Mouse (Mus musculus) forebrain, embryonic 14.5 days (tissue): Measurements from ENCODE around the gene Tmem108. TPM values are rescaled to one million over a fixed set of nuclear protein-coding genes. Genes with fewer than 3 reads are reported as not detected.

ENCODE experiments used
- ATAC-seq: fragments of 200-750 bp; cut with Nextera tagmentation; 2 replicates; pipeline ENCODE4 v1.8.0; 2017; ENCODE audit warnings: mild to moderate bottlenecking, moderate library complexity
- DNase-seq: peaks from one replicate; pipeline ENCODE4 v3.0.0-alpha.2; 2015; ENCODE audit warnings: low spot score
- H3K27ac ChIP-seq: fragments of 300-500 bp; sonication (generic); 2 replicates; pipeline ENCODE4 v1.5.1; 2014; ENCODE audit warnings: low read depth, mild to moderate bottlenecking, control low read depth, low read length, moderate library complexity
- H3K27me3 ChIP-seq: fragments of 300-500 bp; sonication (generic); replicated peaks from 2 replicates; pipeline ENCODE4 v1.6.1; 2014; ENCODE audit warnings: low read length, control low read depth, mixed read lengths; ENCODE audit not compliant: control insufficient read depth, insufficient read depth
- H3K36me3 ChIP-seq: fragments of 300-500 bp; sonication (generic); 2 replicates; pipeline ENCODE4 v1.6.1; 2014; ENCODE audit warnings: low read length, control low read depth; ENCODE audit not compliant: control insufficient read depth, insufficient read depth
- H3K4me1 ChIP-seq: fragments of 300-500 bp; sonication (generic); 2 replicates; pipeline ENCODE4 v1.6.1; 2014; ENCODE audit warnings: antibody characterized with exemption, low read length, control low read depth; ENCODE audit not compliant: control insufficient read depth, insufficient read depth
- H3K4me2 ChIP-seq: fragments of 300-500 bp; sonication (generic); 2 replicates; pipeline ENCODE4 v1.6.1; 2014; ENCODE audit warnings: mild to moderate bottlenecking, control low read depth, low read length
- H3K4me3 ChIP-seq: fragments of 300-500 bp; sonication (generic); 2 replicates; pipeline ENCODE4 v1.5.1; 2014; ENCODE audit warnings: low read depth, low read length, control low read depth
- H3K9ac ChIP-seq: fragments of 300-500 bp; sonication (generic); 2 replicates; pipeline ENCODE4 v1.6.1; 2014; ENCODE audit warnings: mild to moderate bottlenecking, low read length, control low read depth, moderate library complexity
- H3K9me3 ChIP-seq: fragments of 300-500 bp; sonication (generic); replicated peaks from 2 replicates; pipeline ENCODE4 v1.6.1; 2016; ENCODE audit warnings: low read length, control low read depth, mixed read lengths; ENCODE audit not compliant: control insufficient read depth
- WGBS: fragments of 180-500 bp; shearing (Covaris S2); extraction: QIAGEN DNeasy Blood & Tissue Kit; methylation state at CpG from one replicate; pipeline ENCODE4 v1.1.7; 2014; 5-methylcytosine and 5-hydroxymethylcytosine counted together
- polyA plus RNA-seq: library from polyadenylated mRNA; unstranded; fragments of >200 nt; fragmentation: Nextera tagmentation; extraction: Ambion mirVana; gene quantifications from 2 replicates; pipeline ENCODE4 v1.2.1, GENCODE M21; 2014

Tmem108 gene
- polyA plus RNA-seq, 1 experiment from 2014 or later, result 41.5 TPM

DNA sequence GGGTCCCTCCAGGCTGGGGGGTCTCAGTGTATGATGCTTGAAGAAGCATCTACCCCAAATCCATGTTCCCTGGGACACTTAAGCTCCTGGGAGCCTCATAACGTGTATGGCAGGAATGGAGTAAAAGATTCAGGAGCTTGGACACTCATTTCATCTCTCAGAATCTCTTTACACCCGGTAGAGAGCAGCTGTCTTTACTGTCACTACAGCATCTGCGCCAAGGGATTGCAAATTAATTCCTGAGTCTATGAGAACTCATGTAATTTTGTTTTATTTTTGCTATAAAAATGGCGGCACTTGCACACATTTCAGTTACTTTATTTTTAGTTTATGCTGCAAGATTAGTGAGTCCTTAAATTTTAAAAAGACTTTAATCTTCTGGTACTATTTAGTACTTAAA is 22.6 kb downstream of the Tmem108 start:
- no peaks in the 10 kb centered on the region for H3K9me3 ChIP-seq
- 81% methylated on average over 4 of the region's 4 CpGs for WGBS
- ATAC-seq (no peak), DNase-seq (no peak)
- H3K4me1 ChIP-seq, result peaks cover 4% of the 10 kb centered on the region; the same call in 1 of the 2 replicates
- H3K36me3 ChIP-seq, result no peaks in the 10 kb centered on the region
- H3K27ac ChIP-seq, result no peak overlapping the region; the same call in 1 of the 2 replicates
- H3K27me3 ChIP-seq, result no peaks in the 10 kb centered on the region
- no peak overlapping the region for H3K9ac ChIP-seq
- H3K4me3 ChIP-seq, result no peak overlapping the region
- H3K4me2 ChIP-seq, result no peak overlapping the region

DNA sequence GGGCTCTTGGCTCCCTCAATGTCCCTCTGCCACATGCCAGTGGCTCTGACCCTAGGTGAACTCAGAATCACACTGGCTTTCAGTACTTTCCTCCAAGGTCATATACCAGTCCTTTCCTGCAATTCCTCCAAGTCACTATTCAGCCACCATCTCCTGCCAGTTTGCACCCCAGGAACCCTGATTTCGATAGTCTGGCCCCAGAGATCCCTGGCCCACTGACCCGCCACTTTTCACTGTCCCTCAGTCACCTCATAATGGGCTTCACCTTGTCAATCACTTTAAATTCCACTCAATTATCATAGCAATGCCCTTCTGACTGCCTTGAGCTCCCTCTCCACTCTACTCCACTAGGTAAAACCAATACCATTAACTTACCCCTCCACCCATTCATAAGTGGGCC is 31.9 kb downstream of the Tmem108 start:
- Histone ChIP-seq H3K27me3 (no peaks in the 10 kb centered on the region), H3K4me3 (no peak overlapping the region), H3K4me1 (no peaks in the 10 kb centered on the region), H3K27ac (no peak overlapping the region), H3K36me3 (no peaks in the 10 kb centered on the region), H3K9me3 (no peaks in the 10 kb centered on the region), H3K9ac (no peak overlapping the region), H3K4me2 (no peak overlapping the region)
- 74% methylated on average over 2 of the region's 2 CpGs for WGBS
- DNase-seq (no peak), ATAC-seq (no peak)

DNA sequence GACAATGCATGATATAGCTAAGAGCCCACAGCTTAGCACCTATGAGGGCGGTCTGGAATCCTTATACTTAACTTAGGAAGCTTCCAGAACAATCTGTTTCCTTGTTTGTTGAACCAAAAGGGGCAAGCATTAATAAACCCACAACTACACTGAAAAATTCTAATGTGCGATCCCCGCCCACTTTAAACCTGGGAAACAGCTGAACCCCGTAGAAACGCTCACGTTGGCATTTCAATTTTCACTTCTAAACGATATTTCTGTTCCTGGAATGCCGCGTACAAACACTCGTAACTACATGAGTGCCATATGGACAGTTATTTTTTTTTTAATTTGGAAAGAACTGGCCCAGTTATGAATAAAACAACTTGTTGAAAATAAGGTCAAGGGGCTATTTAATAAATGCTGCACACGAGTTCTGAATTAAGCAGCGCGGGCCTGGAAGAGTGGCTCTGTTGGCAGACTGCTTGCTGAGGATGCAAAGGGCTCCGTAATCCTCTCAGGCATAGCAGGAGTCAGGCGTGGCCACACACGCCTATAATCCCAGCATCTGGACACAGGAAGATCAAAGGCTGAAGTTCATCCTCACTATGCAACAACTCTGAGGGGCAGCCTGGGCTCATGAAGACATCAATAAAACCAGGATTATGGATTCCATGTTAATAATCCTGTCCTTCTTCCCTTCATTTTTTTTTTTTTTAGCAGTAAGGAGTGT is 34.7 kb downstream of the Tmem108 start:
- no peaks in the 10 kb centered on the region for H3K27me3 ChIP-seq
- DNase-seq (peak; percentile 9), ATAC-seq (no peak)
- H3K36me3 ChIP-seq, result no peaks in the 10 kb centered on the region
- no peak overlapping the region for H3K4me3 ChIP-seq
- 78% methylated on average over 16 of the region's 16 CpGs for WGBS
- H3K4me2 ChIP-seq, result no peak overlapping the region
- peak overlapping the region; percentile 39; the same call in 1 of the 2 replicates for H3K27ac ChIP-seq
- no peaks in the 10 kb centered on the region for H3K4me1 ChIP-seq
- no peak overlapping the region for H3K9ac ChIP-seq
- no peaks in the 10 kb centered on the region for H3K9me3 ChIP-seq

GRCm38 (mm10) chr9:103725497-103725896 is 36.1 kb downstream of the Tmem108 start:
- H3K4me2 ChIP-seq, result no peak overlapping the region
- no peaks in the 10 kb centered on the region for H3K36me3 ChIP-seq
- H3K9ac ChIP-seq, result no peak overlapping the region
- no peaks in the 10 kb centered on the region for H3K27me3 ChIP-seq
- 90% methylated on average over 7 of the region's 7 CpGs for WGBS
- DNase-seq (no peak), ATAC-seq (no peak)
- no peak overlapping the region for H3K4me3 ChIP-seq
- no peaks in the 10 kb centered on the region for H3K9me3 ChIP-seq
- no peaks in the 10 kb centered on the region for H3K4me1 ChIP-seq
- H3K27ac ChIP-seq, result no peak overlapping the region

- no peaks in the 10 kb centered on the region for H3K27me3 ChIP-seq
- no peak overlapping the region for H3K4me3 ChIP-seq
- WGBS, result 79% methylated on average over 3 of the region's 3 CpGs
- no peak overlapping the region for H3K4me2 ChIP-seq
- no peaks in the 10 kb centered on the region for H3K36me3 ChIP-seq
- no peak overlapping the region for H3K9ac ChIP-seq
- no peak for ATAC-seq
- no peaks in the 10 kb centered on the region for H3K4me1 ChIP-seq
- no peaks in the 10 kb centered on the region for H3K9me3 ChIP-seq
- no peak overlapping the region for H3K27ac ChIP-seq
- no peak for DNase-seq
These were observed 40.2 kb downstream of the Tmem108 start for GRCm38 (mm10) chr9:103721486-103721885.

DNA sequence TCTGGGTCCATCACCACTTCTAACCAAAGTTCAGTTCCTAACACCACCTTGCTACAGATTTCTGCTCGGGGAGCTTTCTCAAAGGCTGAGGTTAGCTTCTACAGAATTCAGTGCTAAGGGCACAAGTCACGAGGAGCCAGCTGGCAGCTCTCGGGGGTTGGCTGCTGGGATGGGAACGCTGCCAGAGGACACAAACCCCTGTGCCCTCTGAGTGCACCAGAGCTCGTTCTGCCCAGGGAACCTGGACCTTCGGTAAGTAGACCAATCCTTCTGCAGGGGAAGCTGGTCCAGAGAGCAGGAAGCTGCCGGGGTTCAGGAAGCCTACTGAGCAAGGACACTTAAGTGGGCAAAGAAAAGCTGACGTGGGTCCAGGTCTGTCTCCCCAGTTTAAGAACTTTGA is 40.6 kb downstream of the Tmem108 start:
- DNase-seq (no peak), ATAC-seq (no peak)
- Histone ChIP-seq H3K27ac (no peak overlapping the region), H3K4me1 (no peaks in the 10 kb centered on the region), H3K27me3 (no peaks in the 10 kb centered on the region), H3K36me3 (no peaks in the 10 kb centered on the region), H3K9me3 (no peaks in the 10 kb centered on the region), H3K4me3 (no peak overlapping the region), H3K9ac (no peak overlapping the region), H3K4me2 (no peak overlapping the region)
- WGBS, result 85% methylated on average over 8 of the region's 8 CpGs

GRCm38 (mm10) chr9:103720021-103720420 is 41.6 kb downstream of the Tmem108 start:
- Histone ChIP-seq H3K27ac (no peak overlapping the region), H3K36me3 (no peaks in the 10 kb centered on the region), H3K4me2 (no peak overlapping the region), H3K4me1 (no peaks in the 10 kb centered on the region), H3K9ac (no peak overlapping the region), H3K4me3 (no peak overlapping the region), H3K27me3 (no peaks in the 10 kb centered on the region), H3K9me3 (no peaks in the 10 kb centered on the region)
- DNase-seq (no peak), ATAC-seq (no peak)
- WGBS, result 92% methylated on average over 11 of the region's 11 CpGs

DNA sequence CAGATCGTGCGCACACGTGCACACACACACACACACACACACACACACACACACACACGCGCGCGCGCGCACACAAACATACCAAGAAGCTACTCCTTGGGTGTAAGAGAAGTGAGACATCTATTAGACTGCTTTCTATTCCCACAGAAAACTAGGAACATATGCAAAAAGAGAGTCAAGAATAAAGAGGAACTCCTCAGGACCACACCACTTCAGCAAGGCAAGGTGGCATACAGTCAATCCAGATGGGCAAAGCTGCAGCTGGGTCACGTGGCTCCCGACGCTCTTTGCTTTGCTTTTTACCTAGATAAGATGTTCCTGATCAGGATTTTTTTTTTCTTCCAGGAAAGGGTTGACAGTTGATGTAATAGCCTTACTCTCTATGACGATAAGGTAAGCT is 45.6 kb downstream of the Tmem108 start:
- Histone ChIP-seq H3K4me1 (peaks cover 5% of the 10 kb centered on the region; the same call in 1 of the 2 replicates), H3K27me3 (no peaks in the 10 kb centered on the region), H3K4me2 (no peak overlapping the region), H3K9ac (no peak overlapping the region), H3K36me3 (no peaks in the 10 kb centered on the region), H3K9me3 (no peaks in the 10 kb centered on the region), H3K4me3 (no peak overlapping the region), H3K27ac (no peak overlapping the region)
- no peak for DNase-seq
- no peak for ATAC-seq
- 98% methylated on average over 13 of the region's 13 CpGs for whole genome bisulfite sequencing

- Histone ChIP-seq H3K4me3 (no peak overlapping the region), H3K36me3 (no peaks in the 10 kb centered on the region), H3K27ac (no peak overlapping the region), H3K9me3 (no peaks in the 10 kb centered on the region), H3K27me3 (no peaks in the 10 kb centered on the region), H3K9ac (no peak overlapping the region), H3K4me2 (no peak overlapping the region), H3K4me1 (peaks cover 5% of the 10 kb centered on the region; the same call in 1 of the 2 replicates)
- no peak for ATAC-seq
- DNase-seq, result no peak
- WGBS, result 95% methylated on average over 4 of the region's 4 CpGs
These were observed 46.3 kb downstream of the Tmem108 start for GRCm38 (mm10) chr9:103715352-103715751.
